Mouse (Mus musculus) heart, postnatal 0 days (tissue): ENCODE measurements at regions not wholly inside any gene's neighbourhood (a gene's known extent, or its start where the extent isn't known, plus 50 kb on each side); places are given as distances from the start of the nearest gene placed in this dataset.
A peak's percentile ranks its signal among the peaks of the same experiment; 100 is the strongest.

Experiments
- ATAC-seq: fragments of 200-750 bp; cut with Nextera tagmentation; 2 replicates; pipeline ENCODE4 v1.8.0; 2017; ENCODE audit warnings: low read depth, moderate number of reproducible peaks, moderate library complexity; ENCODE audit not compliant: insufficient read depth
- DNase-seq: peaks from one replicate; pipeline ENCODE4 v3.0.0-alpha.2; 2016; ENCODE audit warnings: low spot score
- H3K27ac ChIP-seq: fragments of 300-500 bp; sonication (generic); 2 replicates; pipeline ENCODE4 v1.5.1; 2014; ENCODE audit warnings: low read depth, mild to moderate bottlenecking
- H3K27me3 ChIP-seq: fragments of 300-500 bp; sonication (generic); 2 replicates; pipeline ENCODE4 v1.6.1; 2014; ENCODE audit warnings: low read length, mixed read lengths; ENCODE audit not compliant: control insufficient read depth, insufficient read depth
- H3K36me3 ChIP-seq: fragments of 300-500 bp; sonication (generic); replicated peaks from 2 replicates; pipeline ENCODE4 v1.6.1; 2014; ENCODE audit warnings: low read length, mixed read lengths; ENCODE audit not compliant: control insufficient read depth, insufficient read depth
- H3K4me1 ChIP-seq: fragments of 300-500 bp; sonication (generic); 2 replicates; pipeline ENCODE4 v1.6.1; 2014; ENCODE audit warnings: antibody characterized with exemption; ENCODE audit not compliant: control insufficient read depth, insufficient read depth
- H3K4me2 ChIP-seq: fragments of 300-500 bp; sonication (generic); 2 replicates; pipeline ENCODE4 v1.6.1; 2014; ENCODE audit warnings: low read depth, mild to moderate bottlenecking, low read length, moderate library complexity
- H3K4me3 ChIP-seq: fragments of 300-500 bp; sonication (generic); 2 replicates; pipeline ENCODE4 v1.5.1; 2014; ENCODE audit warnings: low read depth, low read length
- H3K9ac ChIP-seq: fragments of 300-500 bp; sonication (generic); replicated peaks from 2 replicates; pipeline ENCODE4 v1.6.1; 2014; ENCODE audit warnings: low read depth, low read length, mixed read lengths
- H3K9me3 ChIP-seq: fragments of 300-500 bp; sonication (generic); replicated peaks from 2 replicates; pipeline ENCODE4 v1.6.1; 2016; ENCODE audit warnings: low read length; ENCODE audit not compliant: control insufficient read depth
- CTCF ChIP-seq: IDR thresholded peaks from 2 replicates; pipeline ENCODE4 v1.5.1; 2016; ENCODE audit warnings: antibody characterized with exemption, control low read depth, low read depth
- EP300 ChIP-seq: IDR thresholded peaks from 2 replicates; pipeline ENCODE4 v1.6.1; 2016; ENCODE audit warnings: antibody characterized with exemption, low read depth
- WGBS: fragments of 180-500 bp; shearing (Covaris S2); extraction: QIAGEN DNeasy Blood & Tissue Kit; methylation state at CpG from one replicate; pipeline ENCODE4 v1.1.7; 2014; 5-methylcytosine and 5-hydroxymethylcytosine counted together

DNA sequence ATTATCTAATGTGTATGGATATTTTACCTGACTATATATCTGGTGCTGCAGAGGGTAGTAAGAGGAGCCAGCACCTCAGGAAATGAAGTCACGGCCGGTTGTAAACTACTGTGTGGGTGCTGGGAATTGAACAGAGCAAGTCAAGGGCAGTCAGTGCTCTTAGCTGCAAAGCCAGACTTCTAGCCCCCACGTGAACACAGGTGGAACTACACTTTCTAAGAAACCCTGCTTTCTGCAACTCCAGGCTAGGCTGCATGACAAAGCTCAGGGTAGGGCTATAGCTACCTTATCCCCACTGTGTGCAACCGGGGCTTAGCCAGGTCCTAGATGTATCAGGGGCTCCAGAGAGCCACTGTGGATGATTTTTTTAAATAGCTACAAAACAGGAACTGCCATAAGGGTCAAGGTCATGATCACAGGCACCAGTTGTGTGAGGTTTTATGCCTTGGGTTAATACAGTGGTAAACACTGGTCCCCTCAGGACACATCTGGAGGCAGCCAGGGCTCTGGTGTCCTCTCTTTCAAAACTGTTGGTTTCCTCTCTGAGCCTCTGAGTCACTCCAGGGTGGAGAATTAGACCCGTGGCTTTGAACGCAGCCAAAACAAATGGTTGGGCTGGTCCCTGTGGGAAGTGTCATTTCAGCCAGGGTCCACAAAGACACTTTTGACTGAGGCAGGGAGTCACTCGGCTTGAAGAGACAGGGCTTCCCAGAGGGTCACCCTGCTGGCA, 76.5 kb downstream of the Gm26897 start:
- Histone ChIP-seq H3K4me3 (no peak overlapping the region), H3K27me3 (no peaks in the 10 kb centered on the region), H3K9ac (no peak overlapping the region), H3K4me2 (no peak overlapping the region), H3K4me1 (no peaks in the 10 kb centered on the region), H3K27ac (no peak overlapping the region; the same call in 1 of the 2 replicates), H3K9me3 (no peaks in the 10 kb centered on the region), H3K36me3 (no peaks in the 10 kb centered on the region)
- TF ChIP-seq EP300 (no peak), CTCF (no peak)
- WGBS: 27% methylated on average over 7 of the region's 7 CpGs
- DNase-seq: peak; percentile 56
- ATAC-seq: peak; percentile 63

DNA sequence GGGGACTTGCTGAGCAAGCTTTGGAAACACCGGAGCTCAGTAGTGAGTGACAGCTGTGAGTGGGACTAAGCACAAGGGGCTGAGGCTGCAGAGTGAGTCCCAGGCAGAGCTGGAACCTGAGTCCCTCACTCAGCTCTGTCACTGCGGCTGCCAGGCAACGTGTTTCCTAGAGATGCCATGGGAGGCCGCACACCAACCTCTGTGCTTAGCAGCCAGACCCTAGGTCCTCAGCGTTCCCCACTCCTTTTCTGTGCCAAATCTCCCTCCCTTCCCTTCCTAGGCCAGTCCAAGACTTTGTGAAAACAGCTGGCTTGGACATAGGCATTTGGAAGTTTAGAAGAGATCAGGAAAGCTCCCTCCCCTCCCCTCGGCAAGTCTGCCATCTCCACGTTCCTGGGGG, 78.9 kb downstream of the Gm26897 start:
- DNase-seq (no peak), ATAC-seq (no peak; the same call in 1 of the 2 replicates)
- H3K27me3 ChIP-seq: no peaks in the 10 kb centered on the region
- no peak for TF ChIP-seq EP300
- no peak for TF ChIP-seq CTCF
- no peak overlapping the region for H3K27ac ChIP-seq
- 38% methylated on average over 7 of the region's 7 CpGs for WGBS
- H3K4me1 ChIP-seq: no peaks in the 10 kb centered on the region
- no peaks in the 10 kb centered on the region for H3K36me3 ChIP-seq
- no peak overlapping the region for H3K4me3 ChIP-seq
- H3K9ac ChIP-seq: no peak overlapping the region
- no peak overlapping the region for H3K4me2 ChIP-seq
- no peaks in the 10 kb centered on the region for H3K9me3 ChIP-seq

DNA sequence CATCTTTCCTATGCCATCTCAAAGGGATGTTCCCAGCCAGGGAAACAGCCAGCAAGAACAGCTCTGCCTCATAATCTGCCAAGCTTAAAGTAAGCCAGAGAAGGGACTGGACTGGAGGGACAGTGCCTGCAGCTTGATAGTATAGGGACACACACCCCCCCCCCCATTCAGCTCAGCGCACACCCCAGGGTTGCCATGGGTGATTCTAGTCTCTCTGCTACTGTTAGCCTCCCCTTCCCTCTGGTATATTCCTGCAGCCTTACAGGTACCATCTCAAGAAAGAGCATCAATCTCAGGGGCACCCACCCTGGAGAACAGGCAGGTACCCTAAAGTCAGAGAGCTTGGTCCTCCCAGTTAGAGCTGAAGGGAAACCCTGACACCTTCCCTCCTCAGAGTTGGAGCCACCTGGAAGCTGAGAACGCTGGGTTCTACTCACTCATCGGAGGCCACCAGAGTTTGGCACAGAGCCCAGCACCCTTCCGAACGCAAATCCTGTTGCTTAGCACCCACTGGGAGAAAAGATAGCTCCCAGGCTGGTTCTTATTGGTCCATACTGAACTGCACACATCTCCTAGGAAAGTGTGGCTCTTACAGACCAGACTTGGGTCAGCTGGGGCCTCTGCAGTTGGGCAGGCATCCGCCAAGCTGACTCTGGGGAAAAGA, 79.5 kb downstream of the Gm26897 start:
- H3K9ac ChIP-seq: no peak overlapping the region
- 37% methylated on average over 6 of the region's 6 CpGs for WGBS
- DNase-seq (no peak), ATAC-seq (no peak)
- no peaks in the 10 kb centered on the region for H3K4me1 ChIP-seq
- no peaks in the 10 kb centered on the region for H3K9me3 ChIP-seq
- H3K27ac ChIP-seq: no peak overlapping the region
- H3K36me3 ChIP-seq: no peaks in the 10 kb centered on the region
- H3K4me2 ChIP-seq: no peak overlapping the region
- TF ChIP-seq CTCF (no peak), EP300 (no peak)
- no peaks in the 10 kb centered on the region for H3K27me3 ChIP-seq
- H3K4me3 ChIP-seq: no peak overlapping the region

DNA sequence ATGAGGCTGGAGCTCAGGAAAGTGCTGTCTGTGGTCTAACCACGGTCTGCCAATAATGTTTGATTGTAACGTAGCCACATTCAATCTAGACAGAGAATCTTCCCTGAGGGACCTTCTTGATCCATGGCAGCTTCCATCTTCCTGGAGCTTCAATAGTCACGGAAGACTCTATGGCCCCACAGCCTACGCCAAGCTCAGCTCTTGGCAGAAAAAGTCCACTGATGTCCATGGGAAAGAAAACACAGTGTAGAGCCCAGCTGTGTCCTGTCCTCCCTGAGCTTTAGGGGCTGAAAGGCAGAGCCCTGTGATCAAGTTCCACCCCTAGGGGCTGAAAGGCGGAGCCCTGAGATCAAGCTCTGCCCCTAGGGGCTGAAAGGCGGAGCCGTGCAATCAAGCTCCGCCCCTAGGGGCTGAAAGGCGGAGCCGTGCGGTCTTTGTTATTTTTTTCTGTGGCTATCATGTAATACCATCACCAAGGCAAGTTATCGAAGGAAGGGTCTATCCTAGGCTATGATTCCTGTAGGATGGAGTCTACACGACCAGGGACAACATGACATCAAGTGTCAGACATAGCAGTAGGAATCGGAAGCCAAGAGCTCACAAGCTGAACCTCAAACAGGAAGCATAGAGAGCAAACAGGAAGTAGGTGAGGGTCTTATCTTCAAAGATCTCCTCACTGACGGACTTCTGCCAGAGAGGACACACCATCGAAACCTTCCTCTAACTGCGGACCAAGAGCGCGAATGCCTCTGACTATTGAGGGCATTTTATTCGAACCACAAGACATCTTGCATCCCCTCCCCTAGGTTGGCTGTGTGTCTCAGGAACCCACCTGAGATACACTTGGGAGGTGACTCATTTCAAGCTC, 81.4 kb downstream of the Gm26897 start:
- Histone ChIP-seq H3K27ac (no peak overlapping the region), H3K9ac (no peak overlapping the region), H3K9me3 (no peaks in the 10 kb centered on the region), H3K4me1 (no peaks in the 10 kb centered on the region), H3K4me2 (no peak overlapping the region), H3K4me3 (no peak overlapping the region), H3K36me3 (no peaks in the 10 kb centered on the region), H3K27me3 (no peaks in the 10 kb centered on the region)
- ATAC-seq: no peak
- 76% methylated on average over 20 of the region's 20 CpGs for WGBS
- no peak for DNase-seq
- TF ChIP-seq CTCF (no peak), EP300 (no peak)

DNA sequence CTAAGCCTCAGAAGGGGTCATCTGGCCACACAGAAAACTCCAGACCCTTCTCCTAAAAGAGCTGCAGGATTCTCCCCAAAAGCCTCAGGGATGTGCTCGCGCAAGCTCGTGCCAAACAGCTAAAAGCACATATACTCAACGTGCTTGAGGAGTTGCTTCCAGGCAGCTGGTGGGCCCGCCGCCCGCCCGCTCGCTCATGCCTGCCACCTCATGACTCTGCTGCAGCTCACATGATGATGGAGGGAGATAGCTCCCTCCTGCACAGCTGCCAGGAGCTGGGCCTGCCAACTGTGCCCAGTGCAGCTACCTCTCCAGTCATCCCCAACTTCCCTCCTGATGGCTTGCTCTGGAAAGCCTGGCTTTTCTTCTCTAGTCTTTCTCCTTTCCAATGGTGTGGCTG, 87.2 kb downstream of the Gm26897 start:
- Histone ChIP-seq H3K9ac (no peak overlapping the region), H3K4me3 (no peak overlapping the region), H3K27ac (no peak overlapping the region), H3K9me3 (no peaks in the 10 kb centered on the region), H3K4me1 (no peaks in the 10 kb centered on the region), H3K27me3 (peaks cover 10% of the 10 kb centered on the region), H3K36me3 (no peaks in the 10 kb centered on the region), H3K4me2 (no peak overlapping the region)
- WGBS: 82% methylated on average over 9 of the region's 9 CpGs
- DNase-seq: no peak
- TF ChIP-seq CTCF (no peak), EP300 (no peak)
- no peak for ATAC-seq
